Mouse (Mus musculus): ENCODE measurements at regions not wholly inside any gene's neighbourhood (a gene's known extent, or its start where the extent isn't known, plus 50 kb on each side); places are given as distances from the start of the nearest gene placed in this dataset.

GRCm38 (mm10) chr10:108016552-108016951 lies 104.6 kb upstream of the Otogl start:
- 84% methylated on average over 1 of the region's 1 CpGs for WGBS
- no peaks in the 10 kb centered on the region for H3K27me3 ChIP-seq (replicated peaks; ENCODE audit: control insufficient read depth, insufficient read depth, low read length)
- H3K9ac ChIP-seq (ENCODE audit: low read depth, low read length) = no peak overlapping the region
- no peaks in the 10 kb centered on the region for H3K9me3 ChIP-seq (ENCODE audit: control insufficient read depth, low read length)
- no peak for ATAC-seq (replicated peaks; ENCODE audit: low FRiP score)
- DNase-seq (ENCODE audit: low spot score) = no peak
- H3K4me3 ChIP-seq (ENCODE audit: low read depth, low read length) = no peak overlapping the region
- no peak overlapping the region for H3K27ac ChIP-seq (ENCODE audit: low read depth, low read length)
- no peaks in the 10 kb centered on the region for H3K36me3 ChIP-seq (ENCODE audit: control insufficient read depth, insufficient read depth, low read length)
- H3K4me2 ChIP-seq = no peak overlapping the region
- no peaks in the 10 kb centered on the region for H3K4me1 ChIP-seq (replicated peaks; ENCODE audit: control insufficient read depth, insufficient read depth, low read length)

- H3K27ac ChIP-seq (ENCODE audit: low read depth, low read length) = no peak overlapping the region
- no peak for DNase-seq (ENCODE audit: low spot score)
Measured at GRCm38 (mm10) chr10:107994836-107995585, 83.1 kb upstream of the Otogl start.

GRCm38 (mm10) chr10:107992621-107993020 lies 80.7 kb upstream of the Otogl start:
- no peaks in the 10 kb centered on the region for H3K9me3 ChIP-seq (ENCODE audit: control insufficient read depth, low read length)
- DNase-seq (ENCODE audit: low spot score) (no peak), ATAC-seq (replicated peaks; ENCODE audit: low FRiP score) (no peak)
- H3K4me3 ChIP-seq (ENCODE audit: low read depth, low read length) = no peak overlapping the region
- H3K27ac ChIP-seq (ENCODE audit: low read depth, low read length) = no peak overlapping the region
- no peak overlapping the region for H3K9ac ChIP-seq (ENCODE audit: low read depth, low read length)
- 76% methylated on average over 3 of the region's 3 CpGs for WGBS
- H3K36me3 ChIP-seq (ENCODE audit: control insufficient read depth, insufficient read depth, low read length) = no peaks in the 10 kb centered on the region
- no peak overlapping the region for H3K4me2 ChIP-seq
- H3K27me3 ChIP-seq (replicated peaks; ENCODE audit: control insufficient read depth, insufficient read depth, low read length) = no peaks in the 10 kb centered on the region
- no peaks in the 10 kb centered on the region for H3K4me1 ChIP-seq (replicated peaks; ENCODE audit: control insufficient read depth, insufficient read depth, low read length)

More at GRCm38 (mm10) chr10:107994836-107995585, 83.1 kb upstream of the Otogl start:
- no peaks in the 10 kb centered on the region for H3K36me3 ChIP-seq (ENCODE audit: control insufficient read depth, insufficient read depth, low read length)
- H3K4me3 ChIP-seq (ENCODE audit: low read depth, low read length) = no peak overlapping the region
- H3K9me3 ChIP-seq (ENCODE audit: control insufficient read depth, low read length) = no peaks in the 10 kb centered on the region
- no peaks in the 10 kb centered on the region for H3K27me3 ChIP-seq (replicated peaks; ENCODE audit: control insufficient read depth, insufficient read depth, low read length)
- no peaks in the 10 kb centered on the region for H3K4me1 ChIP-seq (replicated peaks; ENCODE audit: control insufficient read depth, insufficient read depth, low read length)
- no peak overlapping the region for H3K4me2 ChIP-seq
- H3K9ac ChIP-seq (ENCODE audit: low read depth, low read length) = no peak overlapping the region
- no peak for ATAC-seq (replicated peaks; ENCODE audit: low FRiP score)
- WGBS = 71% methylated on average over 2 of the region's 2 CpGs

GRCm38 (mm10) chr10:107990557-107990956 lies 78.6 kb upstream of the Otogl start:
- Histone ChIP-seq H3K27ac (ENCODE audit: low read depth, low read length) (no peak overlapping the region), H3K27me3 (replicated peaks; ENCODE audit: control insufficient read depth, insufficient read depth, low read length) (no peaks in the 10 kb centered on the region), H3K9ac (ENCODE audit: low read depth, low read length) (no peak overlapping the region), H3K36me3 (ENCODE audit: control insufficient read depth, insufficient read depth, low read length) (no peaks in the 10 kb centered on the region), H3K9me3 (ENCODE audit: control insufficient read depth, low read length) (no peaks in the 10 kb centered on the region), H3K4me2 (no peak overlapping the region), H3K4me1 (replicated peaks; ENCODE audit: control insufficient read depth, insufficient read depth, low read length) (no peaks in the 10 kb centered on the region), H3K4me3 (ENCODE audit: low read depth, low read length) (no peak overlapping the region)
- WGBS = 78% methylated on average over 3 of the region's 3 CpGs
- no peak for ATAC-seq (replicated peaks; ENCODE audit: low FRiP score)
- no peak for DNase-seq (ENCODE audit: low spot score)

GRCm38 (mm10) chr10:107989913-107990312 lies 78.0 kb upstream of the Otogl start:
- no peaks in the 10 kb centered on the region for H3K4me1 ChIP-seq (replicated peaks; ENCODE audit: control insufficient read depth, insufficient read depth, low read length)
- 60% methylated on average over 2 of the region's 2 CpGs for WGBS
- no peak overlapping the region for H3K9ac ChIP-seq (ENCODE audit: low read depth, low read length)
- no peaks in the 10 kb centered on the region for H3K27me3 ChIP-seq (replicated peaks; ENCODE audit: control insufficient read depth, insufficient read depth, low read length)
- DNase-seq (ENCODE audit: low spot score) (no peak), ATAC-seq (replicated peaks; ENCODE audit: low FRiP score) (no peak)
- H3K27ac ChIP-seq (ENCODE audit: low read depth, low read length) = no peak overlapping the region
- H3K4me2 ChIP-seq = no peak overlapping the region
- no peaks in the 10 kb centered on the region for H3K36me3 ChIP-seq (ENCODE audit: control insufficient read depth, insufficient read depth, low read length)
- H3K9me3 ChIP-seq (ENCODE audit: control insufficient read depth, low read length) = no peaks in the 10 kb centered on the region
- no peak overlapping the region for H3K4me3 ChIP-seq (ENCODE audit: low read depth, low read length)

GRCm38 (mm10) chr10:107982632-107983031 lies 70.7 kb upstream of the Otogl start:
- no peak overlapping the region for H3K4me3 ChIP-seq (ENCODE audit: low read depth, low read length)
- no peak overlapping the region for H3K27ac ChIP-seq (ENCODE audit: low read depth, low read length)
- H3K4me1 ChIP-seq (replicated peaks; ENCODE audit: control insufficient read depth, insufficient read depth, low read length) = no peaks in the 10 kb centered on the region
- no peaks in the 10 kb centered on the region for H3K36me3 ChIP-seq (ENCODE audit: control insufficient read depth, insufficient read depth, low read length)
- DNase-seq (ENCODE audit: low spot score) = no peak
- H3K9me3 ChIP-seq (ENCODE audit: control insufficient read depth, low read length) = no peaks in the 10 kb centered on the region
- no peak overlapping the region for H3K9ac ChIP-seq (ENCODE audit: low read depth, low read length)
- WGBS = 81% methylated on average over 5 of the region's 5 CpGs
- ATAC-seq (replicated peaks; ENCODE audit: low FRiP score) = no peak
- H3K27me3 ChIP-seq (replicated peaks; ENCODE audit: control insufficient read depth, insufficient read depth, low read length) = no peaks in the 10 kb centered on the region
- no peak overlapping the region for H3K4me2 ChIP-seq

GRCm38 (mm10) chr10:107982082-107982481 lies 70.1 kb upstream of the Otogl start:
- Histone ChIP-seq H3K36me3 (ENCODE audit: control insufficient read depth, insufficient read depth, low read length) (no peaks in the 10 kb centered on the region), H3K27me3 (replicated peaks; ENCODE audit: control insufficient read depth, insufficient read depth, low read length) (no peaks in the 10 kb centered on the region), H3K4me3 (ENCODE audit: low read depth, low read length) (no peak overlapping the region), H3K9ac (ENCODE audit: low read depth, low read length) (no peak overlapping the region), H3K9me3 (ENCODE audit: control insufficient read depth, low read length) (no peaks in the 10 kb centered on the region), H3K4me2 (no peak overlapping the region), H3K4me1 (replicated peaks; ENCODE audit: control insufficient read depth, insufficient read depth, low read length) (no peaks in the 10 kb centered on the region), H3K27ac (ENCODE audit: low read depth, low read length) (no peak overlapping the region)
- ATAC-seq (replicated peaks; ENCODE audit: low FRiP score) = no peak
- DNase-seq (ENCODE audit: low spot score) = no peak
- whole genome bisulfite sequencing = 89% methylated on average over 1 of the region's 1 CpGs

GRCm38 (mm10) chr10:107976392-107976965 lies 64.5 kb upstream of the Otogl start:
- H3K4me3 ChIP-seq (ENCODE audit: low read depth, low read length) = no peak overlapping the region
- H3K4me1 ChIP-seq (replicated peaks; ENCODE audit: control insufficient read depth, insufficient read depth, low read length) = no peaks in the 10 kb centered on the region
- WGBS = 91% methylated on average over 3 of the region's 3 CpGs
- H3K9me3 ChIP-seq (ENCODE audit: control insufficient read depth, low read length) = no peaks in the 10 kb centered on the region
- ATAC-seq (replicated peaks; ENCODE audit: low FRiP score) = peak; percentile 29; the same call in 1 of the 2 replicates
- no peak overlapping the region for H3K9ac ChIP-seq (ENCODE audit: low read depth, low read length)
- no peak overlapping the region for H3K27ac ChIP-seq (ENCODE audit: low read depth, low read length)
- H3K36me3 ChIP-seq (ENCODE audit: control insufficient read depth, insufficient read depth, low read length) = no peaks in the 10 kb centered on the region
- no peak overlapping the region for H3K4me2 ChIP-seq
- H3K27me3 ChIP-seq (replicated peaks; ENCODE audit: control insufficient read depth, insufficient read depth, low read length) = no peaks in the 10 kb centered on the region
- DNase-seq (ENCODE audit: low spot score) = no peak

- no peak overlapping the region for H3K27ac ChIP-seq (ENCODE audit: low read depth, low read length)
Measured at GRCm38 (mm10) chr10:107971748-107972147, 59.8 kb upstream of the Otogl start.

More at GRCm38 (mm10) chr10:107971748-107972147, 59.8 kb upstream of the Otogl start:
- H3K36me3 ChIP-seq (ENCODE audit: control insufficient read depth, insufficient read depth, low read length) = no peaks in the 10 kb centered on the region
- H3K4me3 ChIP-seq (ENCODE audit: low read depth, low read length) = no peak overlapping the region
- DNase-seq (ENCODE audit: low spot score) (no peak), ATAC-seq (replicated peaks; ENCODE audit: low FRiP score) (no peak)
- H3K27me3 ChIP-seq (replicated peaks; ENCODE audit: control insufficient read depth, insufficient read depth, low read length) = no peaks in the 10 kb centered on the region
- H3K4me1 ChIP-seq (replicated peaks; ENCODE audit: control insufficient read depth, insufficient read depth, low read length) = no peaks in the 10 kb centered on the region
- H3K4me2 ChIP-seq = no peak overlapping the region
- H3K9me3 ChIP-seq (ENCODE audit: control insufficient read depth, low read length) = no peaks in the 10 kb centered on the region
- H3K9ac ChIP-seq (ENCODE audit: low read depth, low read length) = no peak overlapping the region

Measured in liver, embryonic 11.5 days (tissue).